Mouse (Mus musculus): Measurements from ENCODE around the gene Lmbr1. TPM values are rescaled to one million over a fixed set of nuclear protein-coding genes. Genes with fewer than 3 reads are reported as not detected.
A peak's percentile ranks its signal among the peaks of the same experiment; 100 is the strongest.

Gene Lmbr1
- polyA plus RNA-seq, 1 experiment from 2014 or later: 13.4 TPM

GRCm38 (mm10) chr5:29382776-29383175 lies 4.6 kb upstream of the Lmbr1 start:
- Histone ChIP-seq H3K36me3 (ENCODE audit: control insufficient read depth, insufficient read depth, low read length) (no peaks in the 10 kb centered on the region), H3K4me1 (replicated peaks; ENCODE audit: control insufficient read depth, insufficient read depth, low read length) (0 out of 2 replicates have a peak, but pooled peaks cover 3% of the 10 kb centered on the region), H3K4me2 (ENCODE audit: low read length) (no peak overlapping the region), H3K9ac (ENCODE audit: low read length) (no peak overlapping the region), H3K9me3 (ENCODE audit: control insufficient read depth, low read length) (no peaks in the 10 kb centered on the region), H3K4me3 (ENCODE audit: low read depth, low read length) (no peak overlapping the region), H3K27ac (ENCODE audit: low read depth) (no peak overlapping the region), H3K27me3 (replicated peaks; ENCODE audit: control insufficient read depth, insufficient read depth, low read length) (no peaks in the 10 kb centered on the region)
- ATAC-seq (replicated peaks; ENCODE audit: low FRiP score, low TSS enrichment, low read depth): no peak
- WGBS: 78% methylated on average over 1 of the region's 1 CpGs
- DNase-seq (ENCODE audit: low spot score): no peak

- no peaks in the 10 kb centered on the region for H3K9me3 ChIP-seq (ENCODE audit: control insufficient read depth, low read length)
- H3K4me1 ChIP-seq (replicated peaks; ENCODE audit: control insufficient read depth, insufficient read depth, low read length): no peaks in the 10 kb centered on the region
- no peak overlapping the region for H3K4me3 ChIP-seq (ENCODE audit: low read depth, low read length)
- no peaks in the 10 kb centered on the region for H3K36me3 ChIP-seq (ENCODE audit: control insufficient read depth, insufficient read depth, low read length)
- H3K27ac ChIP-seq (ENCODE audit: low read depth): no peak overlapping the region
- H3K4me2 ChIP-seq (ENCODE audit: low read length): no peak overlapping the region
- H3K9ac ChIP-seq (ENCODE audit: low read length): no peak overlapping the region
- no peaks in the 10 kb centered on the region for H3K27me3 ChIP-seq (replicated peaks; ENCODE audit: control insufficient read depth, insufficient read depth, low read length)
- DNase-seq (ENCODE audit: low spot score) (no peak), ATAC-seq (replicated peaks; ENCODE audit: low FRiP score, low TSS enrichment, low read depth) (no peak)
- 62% methylated on average over 2 of the region's 2 CpGs for WGBS
Measured at GRCm38 (mm10) chr5:29380091-29380490, 1.9 kb upstream of the Lmbr1 start.

GRCm38 (mm10) chr5:29377590-29378297 lies 446 bp downstream of the Lmbr1 start:
- under 1% methylated on average over 47 of the region's 47 CpGs for WGBS
- Histone ChIP-seq H3K4me3 (ENCODE audit: low read depth, low read length) (peak overlapping the region; percentile 85), H3K27ac (ENCODE audit: low read depth) (peak overlapping the region; percentile 80), H3K9ac (ENCODE audit: low read length) (peak overlapping the region; percentile 68), H3K27me3 (replicated peaks; ENCODE audit: control insufficient read depth, insufficient read depth, low read length) (no peaks in the 10 kb centered on the region), H3K36me3 (ENCODE audit: control insufficient read depth, insufficient read depth, low read length) (no peaks in the 10 kb centered on the region), H3K4me1 (replicated peaks; ENCODE audit: control insufficient read depth, insufficient read depth, low read length) (no peaks in the 10 kb centered on the region), H3K4me2 (ENCODE audit: low read length) (peak overlapping the region; percentile 84), H3K9me3 (ENCODE audit: control insufficient read depth, low read length) (no peaks in the 10 kb centered on the region)
- ATAC-seq (replicated peaks; ENCODE audit: low FRiP score, low TSS enrichment, low read depth) (peak; percentile 68), DNase-seq (ENCODE audit: low spot score) (no peak)

GRCm38 (mm10) chr5:29363511-29363910 lies 14.7 kb downstream of the Lmbr1 start:
- no peak overlapping the region for H3K9ac ChIP-seq (ENCODE audit: low read length)
- H3K36me3 ChIP-seq (ENCODE audit: control insufficient read depth, insufficient read depth, low read length): peaks cover 15% of the 10 kb centered on the region
- H3K4me3 ChIP-seq (ENCODE audit: low read depth, low read length): no peak overlapping the region
- H3K27ac ChIP-seq (ENCODE audit: low read depth): no peak overlapping the region
- 74% methylated on average over 6 of the region's 6 CpGs for WGBS
- no peaks in the 10 kb centered on the region for H3K27me3 ChIP-seq (replicated peaks; ENCODE audit: control insufficient read depth, insufficient read depth, low read length)
- H3K4me1 ChIP-seq (replicated peaks; ENCODE audit: control insufficient read depth, insufficient read depth, low read length): no peaks in the 10 kb centered on the region
- no peak for ATAC-seq (replicated peaks; ENCODE audit: low FRiP score, low TSS enrichment, low read depth)
- no peak for DNase-seq (ENCODE audit: low spot score)
- no peak overlapping the region for H3K4me2 ChIP-seq (ENCODE audit: low read length)
- no peaks in the 10 kb centered on the region for H3K9me3 ChIP-seq (ENCODE audit: control insufficient read depth, low read length)

GRCm38 (mm10) chr5:29335836-29336235 lies 42.4 kb downstream of the Lmbr1 start:
- Histone ChIP-seq H3K4me2 (ENCODE audit: low read length) (no peak overlapping the region), H3K9ac (ENCODE audit: low read length) (no peak overlapping the region), H3K36me3 (ENCODE audit: control insufficient read depth, insufficient read depth, low read length) (no peaks in the 10 kb centered on the region), H3K9me3 (ENCODE audit: control insufficient read depth, low read length) (no peaks in the 10 kb centered on the region), H3K27ac (ENCODE audit: low read depth) (no peak overlapping the region), H3K4me1 (replicated peaks; ENCODE audit: control insufficient read depth, insufficient read depth, low read length) (no peaks in the 10 kb centered on the region), H3K4me3 (ENCODE audit: low read depth, low read length) (no peak overlapping the region), H3K27me3 (replicated peaks; ENCODE audit: control insufficient read depth, insufficient read depth, low read length) (no peaks in the 10 kb centered on the region)
- DNase-seq (ENCODE audit: low spot score): no peak
- WGBS: 50% methylated on average over 5 of the region's 5 CpGs
- ATAC-seq (replicated peaks; ENCODE audit: low FRiP score, low TSS enrichment, low read depth): no peak

- no peaks in the 10 kb centered on the region for H3K27me3 ChIP-seq (replicated peaks; ENCODE audit: control insufficient read depth, insufficient read depth, low read length)
- WGBS: 96% methylated on average over 2 of the region's 2 CpGs
- H3K9ac ChIP-seq (ENCODE audit: low read length): no peak overlapping the region
- no peaks in the 10 kb centered on the region for H3K9me3 ChIP-seq (ENCODE audit: control insufficient read depth, low read length)
- no peak overlapping the region for H3K4me2 ChIP-seq (ENCODE audit: low read length)
- no peaks in the 10 kb centered on the region for H3K36me3 ChIP-seq (ENCODE audit: control insufficient read depth, insufficient read depth, low read length)
- DNase-seq (ENCODE audit: low spot score): no peak
- no peak for ATAC-seq (replicated peaks; ENCODE audit: low FRiP score, low TSS enrichment, low read depth)
- no peak overlapping the region for H3K27ac ChIP-seq (ENCODE audit: low read depth)
- no peak overlapping the region for H3K4me3 ChIP-seq (ENCODE audit: low read depth, low read length)
- H3K4me1 ChIP-seq (replicated peaks; ENCODE audit: control insufficient read depth, insufficient read depth, low read length): no peaks in the 10 kb centered on the region
Measured at GRCm38 (mm10) chr5:29322503-29322902, 55.7 kb downstream of the Lmbr1 start.

- 72% methylated on average over 3 of the region's 3 CpGs for WGBS
- no peak overlapping the region for H3K27ac ChIP-seq (ENCODE audit: low read depth)
- no peak overlapping the region for H3K4me2 ChIP-seq (ENCODE audit: low read length)
- H3K27me3 ChIP-seq (replicated peaks; ENCODE audit: control insufficient read depth, insufficient read depth, low read length): no peaks in the 10 kb centered on the region
- ATAC-seq (replicated peaks; ENCODE audit: low FRiP score, low TSS enrichment, low read depth): no peak
- H3K4me1 ChIP-seq (replicated peaks; ENCODE audit: control insufficient read depth, insufficient read depth, low read length): no peaks in the 10 kb centered on the region
- no peak overlapping the region for H3K4me3 ChIP-seq (ENCODE audit: low read depth, low read length)
- H3K9me3 ChIP-seq (ENCODE audit: control insufficient read depth, low read length): no peaks in the 10 kb centered on the region
- no peak for DNase-seq (ENCODE audit: low spot score)
- H3K9ac ChIP-seq (ENCODE audit: low read length): no peak overlapping the region
- H3K36me3 ChIP-seq (ENCODE audit: control insufficient read depth, insufficient read depth, low read length): no peaks in the 10 kb centered on the region
Measured at GRCm38 (mm10) chr5:29309191-29309590, 69.0 kb downstream of the Lmbr1 start.

GRCm38 (mm10) chr5:29293194-29293593 lies 85.0 kb downstream of the Lmbr1 start:
- Histone ChIP-seq H3K9ac (ENCODE audit: low read length) (no peak overlapping the region), H3K27ac (ENCODE audit: low read depth) (no peak overlapping the region), H3K9me3 (ENCODE audit: control insufficient read depth, low read length) (no peaks in the 10 kb centered on the region), H3K4me3 (ENCODE audit: low read depth, low read length) (no peak overlapping the region), H3K4me1 (replicated peaks; ENCODE audit: control insufficient read depth, insufficient read depth, low read length) (no peaks in the 10 kb centered on the region), H3K4me2 (ENCODE audit: low read length) (no peak overlapping the region), H3K27me3 (replicated peaks; ENCODE audit: control insufficient read depth, insufficient read depth, low read length) (no peaks in the 10 kb centered on the region), H3K36me3 (ENCODE audit: control insufficient read depth, insufficient read depth, low read length) (no peaks in the 10 kb centered on the region; the same call in 1 of the 2 replicates)
- ATAC-seq (replicated peaks; ENCODE audit: low FRiP score, low TSS enrichment, low read depth): no peak
- 24% methylated on average over 2 of the region's 2 CpGs for WGBS
- peak; percentile 80 for DNase-seq (ENCODE audit: low spot score)

- Histone ChIP-seq H3K4me2 (ENCODE audit: low read length) (no peak overlapping the region), H3K4me1 (replicated peaks; ENCODE audit: control insufficient read depth, insufficient read depth, low read length) (no peaks in the 10 kb centered on the region), H3K9me3 (ENCODE audit: control insufficient read depth, low read length) (no peaks in the 10 kb centered on the region), H3K4me3 (ENCODE audit: low read depth, low read length) (no peak overlapping the region), H3K27ac (ENCODE audit: low read depth) (no peak overlapping the region), H3K27me3 (replicated peaks; ENCODE audit: control insufficient read depth, insufficient read depth, low read length) (no peaks in the 10 kb centered on the region), H3K36me3 (ENCODE audit: control insufficient read depth, insufficient read depth, low read length) (peaks cover 5% of the 10 kb centered on the region), H3K9ac (ENCODE audit: low read length) (no peak overlapping the region)
- WGBS: 93% methylated on average over 3 of the region's 3 CpGs
- no peak for ATAC-seq (replicated peaks; ENCODE audit: low FRiP score, low TSS enrichment, low read depth)
- DNase-seq (ENCODE audit: low spot score): no peak
Measured at GRCm38 (mm10) chr5:29290110-29290509, 88.1 kb downstream of the Lmbr1 start.
